Mouse (Mus musculus): ENCODE results near the gene Gigyf2.

The Gigyf2 gene

GRCm38 (mm10) chr1:87316672-87317071 is 10.1 kb upstream of the Gigyf2 start:
- DNase-seq (ENCODE audit: low read depth, low spot score): no peak

DNA sequence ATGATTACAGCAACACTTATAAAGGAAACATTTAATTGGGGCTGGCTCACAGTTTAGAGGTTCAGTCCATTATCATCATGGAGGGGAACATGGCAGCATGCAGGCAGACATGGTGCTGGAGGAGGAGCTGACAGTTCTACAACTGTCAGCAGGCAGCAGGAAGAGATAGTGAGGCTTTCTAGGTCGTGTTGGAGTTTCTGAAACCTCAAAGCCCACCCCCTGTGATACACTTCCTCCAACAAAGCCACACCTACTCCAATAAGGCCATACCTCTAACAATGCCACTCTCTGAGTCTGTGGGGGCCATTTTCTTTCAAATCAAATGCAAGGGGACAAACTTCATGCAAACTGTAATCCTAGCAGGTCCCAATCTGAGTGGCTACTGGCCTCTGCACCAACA is 5.7 kb upstream of the Gigyf2 start:
- no peak for DNase-seq (ENCODE audit: low read depth, low spot score)

- no peak for DNase-seq (ENCODE audit: low read depth, low spot score)
These were observed 4.0 kb upstream of the Gigyf2 start for GRCm38 (mm10) chr1:87322778-87323177.

DNA sequence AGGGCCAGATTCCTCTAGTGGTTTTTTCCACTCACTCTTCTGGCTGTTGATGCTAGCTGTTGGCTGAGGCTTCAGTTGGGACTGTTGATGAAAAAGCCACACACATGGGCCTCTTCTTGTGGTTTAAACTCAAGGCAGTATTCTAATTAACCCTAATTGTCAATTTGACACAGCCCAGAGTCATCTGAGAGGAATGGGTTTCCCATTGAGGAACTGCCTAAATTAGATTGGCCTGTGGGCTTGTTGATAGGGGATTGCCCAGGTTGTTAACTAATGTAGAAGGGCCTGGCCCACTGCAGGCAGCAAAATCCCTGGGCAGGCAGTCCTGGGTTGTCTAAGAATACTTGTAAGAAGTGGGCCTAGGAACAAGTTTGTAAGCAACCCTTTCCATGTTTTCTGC is 2.1 kb upstream of the Gigyf2 start:
- no peak for DNase-seq (ENCODE audit: low read depth, low spot score)

DNA sequence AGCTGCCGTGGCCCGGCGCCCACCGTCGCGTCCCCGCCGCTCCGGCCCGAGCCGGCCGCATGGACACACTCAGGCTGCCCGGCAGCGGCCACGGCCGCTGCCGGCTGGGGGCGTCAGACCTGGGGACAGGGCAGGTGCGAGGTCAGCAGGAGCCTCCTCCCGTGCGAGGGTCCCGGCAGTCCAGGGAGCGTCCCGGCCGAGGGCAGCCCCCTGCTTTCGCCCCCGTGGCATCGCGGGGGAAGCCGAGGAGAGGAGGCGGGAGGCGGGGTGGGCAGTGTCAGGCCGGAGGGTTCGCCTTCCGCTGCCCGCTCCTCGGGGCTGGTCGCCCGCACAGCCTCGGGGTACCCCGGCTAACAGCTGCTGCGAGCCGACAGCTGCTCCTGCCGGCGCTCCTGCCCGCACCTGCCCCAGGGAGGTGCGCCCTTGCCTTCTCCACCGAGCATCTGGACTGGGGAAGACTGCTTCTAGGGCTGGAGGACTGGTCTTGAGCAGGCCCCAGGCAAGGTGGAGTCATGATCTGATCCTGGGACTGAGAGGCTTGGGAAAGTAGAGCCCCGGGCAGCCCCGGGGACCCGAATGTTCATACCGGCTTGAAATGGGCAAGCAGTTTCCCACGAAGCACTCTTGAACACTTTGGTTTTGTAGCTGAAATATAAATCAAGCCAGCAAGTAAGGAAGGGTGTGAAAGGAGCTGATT is 515 bp downstream of the Gigyf2 start:
- DNase-seq (ENCODE audit: low read depth, low spot score): peak; percentile 19

- DNase-seq (ENCODE audit: low read depth, low spot score): no peak
These were observed 5.0 kb downstream of the Gigyf2 start for GRCm38 (mm10) chr1:87331774-87332173.

DNA sequence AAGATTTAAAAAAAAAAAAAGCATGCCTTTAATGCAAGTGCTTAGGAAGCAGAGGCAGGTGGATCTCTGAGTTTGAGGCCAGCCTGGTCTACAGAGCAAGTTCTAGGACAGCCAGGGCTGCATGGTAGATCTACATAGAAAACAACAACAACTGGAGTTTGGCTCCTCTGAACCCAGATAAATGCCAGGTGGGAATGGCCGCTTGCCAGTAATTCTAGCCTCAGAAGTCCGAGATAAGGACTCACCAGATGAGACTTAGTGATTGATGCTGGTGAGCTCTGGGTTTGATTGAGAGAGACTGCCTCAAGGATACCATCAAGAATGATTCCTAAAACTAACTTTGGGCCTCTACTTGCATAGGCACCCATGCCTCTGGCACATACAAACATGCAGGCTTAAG is 23.8 kb downstream of the Gigyf2 start:
- DNase-seq (ENCODE audit: low read depth, low spot score): no peak

DNA sequence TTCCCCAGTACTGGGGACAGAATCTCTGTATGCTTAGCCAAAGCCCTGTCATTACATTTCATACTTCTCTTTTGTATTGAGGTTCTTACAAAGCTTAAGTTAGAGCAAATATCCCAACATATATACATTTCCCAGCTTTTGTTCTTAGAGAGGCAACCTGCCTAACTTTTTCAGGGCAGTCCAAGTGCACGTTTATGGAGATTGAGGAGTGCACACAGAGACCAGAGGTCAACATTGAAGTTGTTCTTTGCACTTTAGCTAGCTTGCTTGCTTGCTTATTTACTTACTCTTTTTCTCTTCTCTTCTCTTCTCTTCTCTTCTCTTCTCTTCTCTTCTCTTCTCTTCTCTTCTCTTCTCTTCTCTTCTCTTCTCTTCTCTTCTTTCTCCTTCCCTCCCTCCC is 33.5 kb downstream of the Gigyf2 start:
- DNase-seq (ENCODE audit: low read depth, low spot score): no peak

DNA sequence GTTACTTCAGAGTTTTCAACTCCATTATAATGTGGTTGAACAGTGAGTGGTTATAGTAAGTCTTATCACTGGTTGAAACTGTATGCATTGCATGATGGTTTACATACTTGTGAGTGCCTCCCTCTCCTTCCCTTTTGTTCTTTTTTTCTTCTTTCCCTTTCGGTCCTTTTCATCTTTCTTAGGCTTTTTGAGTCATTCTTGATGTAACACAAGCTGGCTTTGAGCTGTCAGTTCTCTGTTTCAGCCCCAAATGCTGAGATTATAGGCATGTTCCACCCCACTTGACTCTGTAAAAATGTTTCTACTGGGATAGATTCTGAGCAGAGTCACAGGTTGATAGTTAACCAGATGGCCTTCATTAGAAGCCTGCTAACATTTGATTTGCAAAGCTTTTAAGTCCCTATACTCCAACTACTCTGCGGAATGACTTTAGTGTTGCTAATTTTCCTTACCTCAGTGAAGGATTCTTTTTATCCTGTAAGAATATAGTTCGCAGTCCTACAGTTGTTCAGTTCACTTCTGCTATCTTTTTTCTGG is 51.3 kb downstream of the Gigyf2 start:
- no peak for DNase-seq (ENCODE audit: low read depth, low spot score)

DNA sequence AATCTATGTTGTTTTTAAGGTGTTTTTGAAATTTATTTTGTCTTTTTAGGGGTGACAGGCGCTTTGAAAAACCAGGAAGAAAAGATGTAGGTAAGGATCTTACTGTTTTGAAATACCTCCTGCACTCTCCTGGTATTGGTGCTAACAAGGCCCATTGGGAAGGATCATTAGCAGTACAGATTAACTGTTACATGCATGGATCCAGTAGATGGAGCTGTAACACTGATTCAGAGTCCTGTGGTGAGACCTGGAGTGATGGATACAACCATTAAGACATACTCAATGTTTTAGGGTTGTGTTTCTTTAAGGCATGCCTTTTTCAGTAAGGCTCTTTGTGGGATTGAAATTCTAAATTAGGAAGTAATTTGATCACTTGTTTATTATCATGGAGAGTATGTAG is 53.1 kb downstream of the Gigyf2 start:
- DNase-seq (ENCODE audit: low read depth, low spot score): no peak

GRCm38 (mm10) chr1:87381152-87381551 is 54.4 kb downstream of the Gigyf2 start:
- no peak for DNase-seq (ENCODE audit: low read depth, low spot score)

GRCm38 (mm10) chr1:87386436-87387092 is 59.8 kb downstream of the Gigyf2 start:
- no peak for DNase-seq (ENCODE audit: low read depth, low spot score)

GRCm38 (mm10) chr1:87393444-87394195 is 66.8 kb downstream of the Gigyf2 start:
- DNase-seq (ENCODE audit: low read depth, low spot score): no peak

DNA sequence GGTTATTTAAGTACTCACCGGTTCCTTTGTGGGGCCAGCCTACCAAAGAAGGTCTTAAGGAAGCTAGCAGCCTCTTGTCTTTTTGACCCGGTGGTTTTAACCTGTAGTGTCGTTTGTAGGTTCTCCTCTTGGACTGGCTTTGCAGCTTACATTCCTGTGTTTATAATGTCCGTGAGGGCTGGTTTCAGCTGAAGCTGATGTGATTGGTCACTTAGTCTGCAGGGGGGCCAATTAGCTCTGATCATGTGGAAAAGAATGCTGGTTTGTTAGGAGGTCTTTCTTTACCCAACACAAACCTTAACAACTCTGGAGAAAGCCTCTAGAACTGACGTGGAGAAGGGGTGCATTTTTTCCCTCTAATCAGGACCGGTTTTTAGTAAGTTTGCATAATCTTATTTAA is 67.8 kb downstream of the Gigyf2 start, which contains the start of gene Kcnj13:
TSS of gene Kcnj13 (minus strand) at position 136 of the 400 bp plus-strand sequence.
- DNase-seq (ENCODE audit: low read depth, low spot score): no peak

DNA sequence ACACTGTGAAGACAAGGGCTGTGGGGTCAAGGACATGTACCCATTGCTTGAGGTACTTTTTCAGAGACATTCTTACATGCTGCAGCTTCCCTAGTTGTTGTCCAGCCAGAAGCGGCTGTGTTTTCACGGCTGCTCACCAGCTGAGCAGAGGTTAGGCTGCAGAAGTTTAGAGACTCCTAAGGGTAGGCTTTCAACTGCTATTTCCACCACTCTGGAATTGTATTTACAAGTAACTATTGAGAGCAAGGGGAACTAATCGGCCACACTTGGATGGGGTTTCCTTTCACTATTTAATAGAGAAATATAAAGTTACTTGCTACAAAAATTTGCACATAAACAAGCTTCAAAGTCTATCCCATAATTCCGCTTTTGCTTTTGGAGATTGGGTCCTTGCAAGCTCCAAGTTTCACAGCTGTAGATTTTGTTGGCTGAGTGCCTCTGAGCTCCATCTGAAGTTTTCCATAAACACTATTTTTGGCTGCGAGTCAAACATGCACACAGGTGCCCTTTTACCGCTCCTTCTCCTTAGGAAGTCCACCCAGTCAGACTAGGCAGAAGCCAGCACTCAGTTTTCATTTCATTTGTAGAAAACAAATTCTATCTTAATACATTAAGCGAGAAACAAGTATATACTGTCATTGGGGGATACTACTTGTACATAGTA is 70.3 kb downstream of the Gigyf2 start:
- no peak for DNase-seq (ENCODE audit: low read depth, low spot score)

GRCm38 (mm10) chr1:87404710-87405109 is 77.9 kb downstream of the Gigyf2 start:
- DNase-seq (ENCODE audit: low read depth, low spot score): no peak

GRCm38 (mm10) chr1:87406012-87406411 is 79.2 kb downstream of the Gigyf2 start:
- no peak for DNase-seq (ENCODE audit: low read depth, low spot score)

GRCm38 (mm10) chr1:87409380-87409779 is 82.6 kb downstream of the Gigyf2 start:
- DNase-seq (ENCODE audit: low read depth, low spot score): no peak

GRCm38 (mm10) chr1:87418733-87419132 is 91.9 kb downstream of the Gigyf2 start:
- peak; percentile 13 for DNase-seq (ENCODE audit: low read depth, low spot score)

DNA sequence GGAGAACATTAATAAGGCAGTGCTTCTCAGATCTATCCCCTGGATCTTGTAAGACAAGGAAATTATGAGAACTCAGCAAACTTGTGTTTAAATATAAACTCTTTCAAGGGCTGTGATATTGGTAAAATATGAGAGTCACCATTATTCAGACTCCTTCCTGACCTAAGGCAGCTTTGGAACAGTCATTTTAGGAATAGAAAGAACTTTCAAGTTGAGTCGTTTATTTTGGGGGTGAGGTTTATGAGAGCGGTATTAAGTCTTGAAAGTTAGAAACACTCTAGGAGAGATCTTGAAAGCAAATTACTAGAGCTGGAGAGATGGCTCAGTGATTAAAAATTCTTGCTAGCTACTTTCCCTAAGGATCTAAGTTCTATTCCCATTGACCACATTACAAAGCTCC is 108.3 kb downstream of the Gigyf2 start:
- no peak for DNase-seq (ENCODE audit: low read depth, low spot score)

DNA sequence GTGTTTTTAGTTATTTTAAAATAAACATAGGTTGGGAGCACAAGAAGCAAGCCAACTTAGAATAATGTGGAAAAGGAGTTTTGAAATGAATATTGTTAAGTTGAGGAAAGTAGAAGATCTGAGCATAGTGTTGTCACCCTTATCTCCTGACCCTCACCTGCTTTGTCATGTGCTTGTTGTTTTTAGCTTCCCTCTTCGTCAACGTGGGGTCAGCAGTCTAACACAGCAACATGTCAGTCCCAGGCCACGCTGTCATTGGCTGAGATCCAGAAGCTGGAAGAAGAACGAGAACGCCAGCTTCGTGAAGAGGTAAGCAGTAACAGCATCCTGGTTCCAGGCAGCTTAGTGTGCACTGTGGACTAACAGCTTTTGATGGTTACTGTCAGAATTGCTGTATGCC is 109.8 kb downstream of the Gigyf2 start:
- no peak for DNase-seq (ENCODE audit: low read depth, low spot score)

All from skeletal muscle tissue, adult 2 months (tissue).